Mouse (Mus musculus) CH12.LX (cell line): ENCODE data around the gene Scrn1. TPM values are rescaled to one million over a fixed set of nuclear protein-coding genes. Genes with fewer than 3 reads are reported as not detected.
A peak's percentile ranks its signal among the peaks of the same experiment; 100 is the strongest.

Experiments used
- DNase-seq: peaks from one replicate; pipeline ENCODE4 v3.0.0-alpha.2; 2013; ENCODE audit errors: extremely low read depth
- H3K27ac ChIP-seq: 2 replicates; pipeline ENCODE4 v1.5.1; 2012; ENCODE audit warnings: low read depth, mild to moderate bottlenecking, control low read depth, moderate library complexity; ENCODE audit not compliant: insufficient read depth
- H3K27me3 ChIP-seq: replicated peaks from 2 replicates; pipeline ENCODE3; 2012; ENCODE audit warnings: inconsistent platforms
- H3K36me3 ChIP-seq, 2 experiments: replicated peaks in 1 of 2; 2 replicates each; pipeline versions ENCODE3 to v1.6.1; 2012; ENCODE audit warnings: inconsistent platforms in 1 of 2, low read length in 1 of 2, mild to moderate bottlenecking in 1 of 2, mixed read lengths in 1 of 2, moderate library complexity in 1 of 2; ENCODE audit not compliant: control insufficient read depth in 1 of 2, insufficient read depth in 1 of 2
- H3K4me1 ChIP-seq, 2 experiments: 2 replicates each; pipeline ENCODE4 v1.6.1; 2012; ENCODE audit warnings: inconsistent platforms in 1 of 2, moderate library complexity in 1 of 2; ENCODE audit not compliant: insufficient read depth in 2 of 2, control insufficient read depth in 1 of 2
- H3K4me2 ChIP-seq: 2 replicates; pipeline ENCODE4 v1.6.1; 2012; ENCODE audit warnings: low read depth, mild to moderate bottlenecking, control low read depth; ENCODE audit not compliant: poor library complexity, insufficient read depth, severe bottlenecking
- H3K4me3 ChIP-seq, 3 experiments: fragments of 150-350 bp in 1 of 3; sonication (generic) in 1 of 3; replicated peaks in 1 of 3; 2 replicates each; pipeline versions ENCODE3 to v1.5.1; 2011 to 2012; ENCODE audit warnings: low read depth in 2 of 3, low read length in 2 of 3, mild to moderate bottlenecking in 2 of 3, moderate library complexity in 2 of 3, control low read depth in 1 of 3, improper control_type of control experiment in 1 of 3, inconsistent platforms in 1 of 3, mixed read lengths in 1 of 3; ENCODE audit not compliant: poor library complexity in 1 of 3
- H3K79me2 ChIP-seq: replicated peaks from 2 replicates; pipeline ENCODE4 v1.6.1; 2012; ENCODE audit warnings: mild to moderate bottlenecking, moderate library complexity; ENCODE audit not compliant: control insufficient read depth, poor library complexity, insufficient read depth, severe bottlenecking; ENCODE audit errors: extremely low read depth
- H3K9ac ChIP-seq: 2 replicates; pipeline ENCODE4 v1.6.1; 2012; ENCODE audit warnings: low read depth, mild to moderate bottlenecking, control low read depth, moderate library complexity; ENCODE audit not compliant: insufficient read depth
- H3K9me3 ChIP-seq: replicated peaks from 2 replicates; pipeline ENCODE3; 2012; ENCODE audit warnings: low read length, inconsistent platforms, mixed read lengths
- BHLHE40 ChIP-seq: IDR thresholded peaks from 2 replicates; pipeline ENCODE4 v1.6.1; 2011; ENCODE audit warnings: mild to moderate bottlenecking, low read depth, low read length, improper control_type of control experiment
- CHD1 ChIP-seq: IDR thresholded peaks from 2 replicates; pipeline ENCODE4 v1.6.1; 2012; ENCODE audit warnings: low read depth, low read length, improper control_type of control experiment, inconsistent platforms
- CHD2 ChIP-seq: IDR thresholded peaks from 2 replicates; pipeline ENCODE4 v1.6.1; 2011; ENCODE audit warnings: low read length, improper control_type of control experiment
- CTCF ChIP-seq, 2 experiments: IDR thresholded peaks in 1 of 2; conservative IDR thresholded peaks in 1 of 2; 2 replicates each; pipeline ENCODE4 v1.5.1; 2011 to 2012; ENCODE audit warnings: low read depth in 2 of 2, low read length in 2 of 2, improper control_type of control experiment in 1 of 2, inconsistent platforms in 1 of 2, mild to moderate bottlenecking in 1 of 2, moderate library complexity in 1 of 2
- ELF1 ChIP-seq: IDR thresholded peaks from 2 replicates; pipeline ENCODE4 v1.6.1; 2014; ENCODE audit warnings: low read depth, mild to moderate bottlenecking, inconsistent platforms, low read length, improper control_type of control experiment
- EP300 ChIP-seq: IDR thresholded peaks from 2 replicates; pipeline ENCODE4 v1.6.1; 2011; ENCODE audit warnings: low read length, improper control_type of control experiment
- IRF4 ChIP-seq: IDR thresholded peaks from 2 replicates; pipeline ENCODE4 v1.6.1; 2014; ENCODE audit warnings: low read depth, mild to moderate bottlenecking, inconsistent platforms, low read length, improper control_type of control experiment
- JUN ChIP-seq: IDR thresholded peaks from 2 replicates; pipeline ENCODE4 v1.6.1; 2011; ENCODE audit warnings: low read depth, mild to moderate bottlenecking, low read length, improper control_type of control experiment, moderate library complexity; ENCODE audit not compliant: insufficient read depth
- JUND ChIP-seq: conservative IDR thresholded peaks from 2 replicates; pipeline ENCODE4 v1.6.1; 2011; ENCODE audit warnings: low read depth, low read length, improper control_type of control experiment
- MAFK ChIP-seq: IDR thresholded peaks from 2 replicates; pipeline ENCODE4 v1.6.1; 2011; ENCODE audit warnings: low read length, improper control_type of control experiment; ENCODE audit not compliant: insufficient replicate concordance
- MAX ChIP-seq: IDR thresholded peaks from 2 replicates; pipeline ENCODE4 v1.6.1; 2011; ENCODE audit warnings: low read length, improper control_type of control experiment
- MAZ ChIP-seq: IDR thresholded peaks from 2 replicates; pipeline ENCODE4 v1.6.1; 2012; ENCODE audit warnings: low read depth, mild to moderate bottlenecking, inconsistent platforms, low read length, improper control_type of control experiment, moderate library complexity
- MEF2A ChIP-seq: IDR thresholded peaks from 2 replicates; pipeline ENCODE4 v1.6.1; 2014; ENCODE audit warnings: low read depth, mild to moderate bottlenecking, inconsistent platforms, low read length, improper control_type of control experiment, borderline replicate concordance
- MYC ChIP-seq: IDR thresholded peaks from 2 replicates; pipeline ENCODE4 v1.6.1; 2011; ENCODE audit warnings: low read depth, mild to moderate bottlenecking, improper control_type of control experiment, low read length
- NELFE ChIP-seq: IDR thresholded peaks from 2 replicates; pipeline ENCODE4 v1.6.1; 2011; ENCODE audit warnings: low read depth, low read length, improper control_type of control experiment
- NRF1 ChIP-seq: IDR thresholded peaks from 2 replicates; pipeline ENCODE4 v1.6.1; 2014; ENCODE audit warnings: low read depth, mild to moderate bottlenecking, inconsistent platforms, low read length, improper control_type of control experiment, moderate library complexity
- PAX5 ChIP-seq: IDR thresholded peaks from 2 replicates; pipeline ENCODE4 v1.6.1; 2012; ENCODE audit warnings: low read length, inconsistent platforms, mixed read lengths
- POLR2A ChIP-seq: IDR thresholded peaks from 2 replicates; pipeline ENCODE4 v1.6.1; 2011; ENCODE audit warnings: low read depth, mild to moderate bottlenecking, improper control_type of control experiment, low read length
- POLR2AphosphoS2 ChIP-seq: IDR thresholded peaks from 2 replicates; pipeline ENCODE4 v1.6.1; 2011; ENCODE audit warnings: low read depth, low read length, improper control_type of control experiment
- RAD21 ChIP-seq: IDR thresholded peaks from 2 replicates; pipeline ENCODE4 v1.6.1; 2011; ENCODE audit warnings: low read depth, mild to moderate bottlenecking, low read length, improper control_type of control experiment, moderate library complexity
- SIN3A ChIP-seq: IDR thresholded peaks from 2 replicates; pipeline ENCODE4 v1.6.1; 2012; ENCODE audit warnings: low read length, improper control_type of control experiment, inconsistent platforms
- SMC3 ChIP-seq: IDR thresholded peaks from 2 replicates; pipeline ENCODE4 v1.6.1; 2011; ENCODE audit warnings: low read depth, low read length, improper control_type of control experiment
- TBP ChIP-seq: conservative IDR thresholded peaks from 2 replicates; pipeline ENCODE4 v1.6.1; 2011; ENCODE audit warnings: low read depth, low read length, improper control_type of control experiment
- TCF12 ChIP-seq: IDR thresholded peaks from 2 replicates; pipeline ENCODE4 v1.6.1; 2014; ENCODE audit warnings: low read depth, mild to moderate bottlenecking, inconsistent platforms, low read length, improper control_type of control experiment
- UBTF ChIP-seq: IDR thresholded peaks from 2 replicates; pipeline ENCODE4 v1.6.1; 2012; ENCODE audit warnings: low read depth, mild to moderate bottlenecking, inconsistent platforms, low read length, improper control_type of control experiment, moderate library complexity
- USF1 ChIP-seq: IDR thresholded peaks from 2 replicates; pipeline ENCODE4 v1.6.1; 2014; ENCODE audit warnings: low read depth, mild to moderate bottlenecking, inconsistent platforms, low read length, improper control_type of control experiment
- ZNF384 ChIP-seq: IDR thresholded peaks from 2 replicates; pipeline ENCODE4 v1.6.1; 2012; ENCODE audit warnings: low read depth, low read length, improper control_type of control experiment, inconsistent platforms
- dilution Hi-C: fragments of 300-500 bp; cut with MboI; formaldehyde crosslinking; loops from 2 replicates; pipeline ENCODE4 v1.14.3; 2020; ENCODE audit warnings: low sequenced_read_pairs; ENCODE audit not compliant: extremely low pct_unique_long_range_greater_than_20kb, extremely low pct_ligation_motif_present
- in situ Hi-C: fragments of 300-500 bp; cut with MboI; formaldehyde crosslinking; loops from 3 replicates; pipeline ENCODE4 v1.14.3; 2019; ENCODE audit warnings: low sequenced_read_pairs, low pct_ligation_motif_present, low pct_unique_long_range_greater_than_20kb, mixed read lengths
- polyA plus RNA-seq: library from polyadenylated mRNA; unstranded; fragments of >175 nt; gene quantifications from 2 replicates; pipeline ENCODE4 v1.2.1, GENCODE M21; 2012; ENCODE audit warnings: low read depth; ENCODE audit not compliant: insufficient read length
- total RNA-seq, 2 experiments: library from RNA; depleted of rRNA; stranded (reverse); fragments of 300-350 nt in 1 of 2; fragments of >200 nt in 1 of 2; gene quantifications; 2 replicates each; pipeline ENCODE4 v1.2.3; 2012 to 2014

The Scrn1 gene
- total and polyA plus RNA-seq, 3 experiments: 0.04 TPM; not detected in 2

- Histone ChIP-seq H3K4me2 (no peak overlapping the region), H3K27me3 (no peaks in the 10 kb centered on the region), H3K36me3 (no peaks in the 10 kb centered on the region), H3K79me2 (no peaks in the 10 kb centered on the region), H3K4me3 (no peak overlapping the region), H3K4me1 (peaks cover 5 to 13% of the 10 kb centered on the region in 2 experiments), H3K27ac (no peak overlapping the region), H3K9ac (no peak overlapping the region), H3K9me3 (no peaks in the 10 kb centered on the region)
- TF ChIP-seq ELF1 (peak; percentile 27; the same call in 1 of the 2 replicates), ZNF384 (peak; percentile 58), EP300 (peak; percentile 49; the same call in 1 of the 2 replicates), IRF4 (peak; percentile 62; the same call in 1 of the 2 replicates), RAD21 (no peak), TCF12 (no peak), JUN (peak; percentile 52; the same call in 1 of the 2 replicates), JUND (peak; percentile 81)
- dilution Hi-C loops (no loop called here), in situ Hi-C loops (no loop called here)
- DNase-seq: peak; percentile 49
These were observed 1.7 kb downstream of the Scrn1 start for GRCm38 (mm10) chr6:54564506-54564991.

GRCm38 (mm10) chr6:54563561-54563960 is 2.7 kb downstream of the Scrn1 start:
- H3K9ac ChIP-seq: no peak overlapping the region
- H3K36me3 ChIP-seq: no peaks in the 10 kb centered on the region
- H3K4me1 ChIP-seq: peaks cover 5 to 15% of the 10 kb centered on the region in 2 experiments
- in situ Hi-C loops (no loop called here), dilution Hi-C loops (no loop called here)
- no peak overlapping the region for H3K27ac ChIP-seq
- no peak for DNase-seq
- H3K4me2 ChIP-seq: no peak overlapping the region
- no peaks in the 10 kb centered on the region for H3K9me3 ChIP-seq
- no peaks in the 10 kb centered on the region for H3K79me2 ChIP-seq
- H3K27me3 ChIP-seq: no peaks in the 10 kb centered on the region
- H3K4me3 ChIP-seq: no peak overlapping the region
- TF ChIP-seq CHD1 (no peak), ELF1 (no peak), POLR2A (no peak), MYC (no peak)

DNA sequence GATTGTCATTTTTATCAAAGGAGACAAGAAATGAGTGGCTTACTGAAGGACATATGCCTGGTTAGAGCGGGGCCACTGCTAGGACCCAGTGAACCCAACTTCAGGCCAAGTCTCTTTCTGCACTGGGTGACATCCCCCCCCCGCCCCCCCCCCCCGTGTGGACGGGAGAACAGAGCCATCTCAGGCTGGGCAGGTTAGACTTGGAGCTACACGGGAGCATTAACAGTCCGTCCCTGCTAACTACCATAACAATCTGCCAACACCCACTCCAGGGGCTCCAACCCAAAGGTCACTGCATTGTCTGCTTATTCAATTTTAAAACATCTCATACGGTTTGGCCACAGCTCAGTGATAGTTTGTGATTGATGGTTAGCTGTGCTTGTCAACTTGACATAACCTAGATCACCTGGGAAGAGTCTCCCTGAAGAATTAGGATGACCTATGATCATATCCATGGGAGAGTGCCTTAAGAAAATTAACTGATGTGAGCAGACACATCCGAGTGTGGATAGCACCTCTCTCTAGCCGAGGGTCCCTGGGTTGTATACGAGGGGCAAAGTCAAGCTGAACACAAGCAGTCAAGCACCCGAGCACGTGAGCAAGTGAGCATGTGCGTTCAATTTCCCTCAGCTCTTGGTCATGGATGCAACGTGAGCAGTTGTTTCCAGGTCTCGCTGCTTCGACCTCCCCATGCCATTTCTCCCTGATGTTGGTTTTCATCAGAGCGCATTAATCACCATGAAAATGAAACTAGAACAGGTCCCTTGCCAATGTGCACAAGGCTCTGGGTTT is 4.1 kb downstream of the Scrn1 start:
- H3K4me3 ChIP-seq: no peak overlapping the region
- no peaks in the 10 kb centered on the region for H3K36me3 ChIP-seq
- DNase-seq: no peak
- H3K9me3 ChIP-seq: no peaks in the 10 kb centered on the region
- H3K9ac ChIP-seq: no peak overlapping the region
- H3K27me3 ChIP-seq: no peaks in the 10 kb centered on the region
- no peak overlapping the region for H3K4me2 ChIP-seq
- in situ Hi-C loops: no loop called here
- dilution Hi-C loops: no loop called here
- H3K79me2 ChIP-seq: no peaks in the 10 kb centered on the region
- no peak overlapping the region for H3K27ac ChIP-seq
- peaks cover 5 to 15% of the 10 kb centered on the region in 2 experiments for H3K4me1 ChIP-seq
- TF ChIP-seq USF1 (no peak), JUN (no peak), SIN3A (no peak), MAZ (no peak), CTCF (conservative IDR thresholded peaks at IDR 0.05 in 1 of 2, IDR thresholded peaks at IDR 0.05 in 1 of 2; ENCODE audit: low read depth in 2 of 2, low read length in 2 of 2) (no peak), PAX5 (no peak), UBTF (no peak), NELFE (no peak), BHLHE40 (no peak), SMC3 (no peak), NRF1 (no peak), TBP (no peak), MAFK (no peak), MEF2A (no peak), MAX (no peak), RAD21 (no peak), POLR2AphosphoS2 (no peak), CHD2 (no peak)
